Mouse (Mus musculus) myocyte (in vitro differentiated cells): Measurements from ENCODE around the gene Mgrn1.

ENCODE experiments used
- E2F4 ChIP-seq: IDR thresholded peaks from one replicate; pipeline ENCODE4 v1.6.1; 2011; ENCODE audit warnings: mild to moderate bottlenecking, control low read depth, moderate library complexity; ENCODE audit not compliant: insufficient read depth
- MYOD1 ChIP-seq, 3 experiments: IDR thresholded peaks; one replicate each; pipeline ENCODE4 v1.6.1; 2011; ENCODE audit warnings: control low read depth in 2 of 3, low read depth in 2 of 3, mild to moderate bottlenecking in 2 of 3, moderate library complexity in 1 of 3; ENCODE audit not compliant: insufficient read length in 2 of 3, control insufficient read depth in 1 of 3
- POLR2A ChIP-seq: IDR thresholded peaks from one replicate; pipeline ENCODE4 v1.6.1; 2011; ENCODE audit warnings: low read depth, mild to moderate bottlenecking, control low read depth, moderate library complexity; ENCODE audit not compliant: insufficient read length
- POLR2AphosphoS2 ChIP-seq: IDR thresholded peaks from one replicate; pipeline ENCODE4 v1.6.1; 2011; ENCODE audit warnings: low read depth, control low read depth; ENCODE audit not compliant: insufficient read length
- REST ChIP-seq: IDR thresholded peaks from one replicate; pipeline ENCODE4 v1.6.1; 2011; ENCODE audit warnings: mild to moderate bottlenecking, control low read depth, moderate library complexity; ENCODE audit not compliant: insufficient read depth, insufficient read length
- USF1 ChIP-seq: IDR thresholded peaks from one replicate; pipeline ENCODE4 v1.6.1; 2011; ENCODE audit warnings: low read depth, mild to moderate bottlenecking, control low read depth, moderate library complexity

GRCm38 (mm10) chr16:4850361-4850760 is 35.7 kb upstream of the Mgrn1 start:
- TF ChIP-seq E2F4 (no peak), POLR2A (peak; percentile 28), USF1 (no peak), MYOD1 (IDR thresholded peaks at IDR 0.05; ENCODE audit: control insufficient read depth in 1 of 3, insufficient read length in 2 of 3, low read depth in 2 of 3) (peak; percentile 41 to 95 (median 88)), REST (no peak), POLR2AphosphoS2 (no peak)
